Mouse (Mus musculus) CH12.LX (cell line): ENCODE data around the gene Psmd8.

Experiments
- CTCF ChIP-seq, 2 experiments: IDR thresholded peaks in 1 of 2; conservative IDR thresholded peaks in 1 of 2; 2 replicates each; pipeline ENCODE4 v1.5.1; 2011 to 2012; ENCODE audit warnings: low read depth in 2 of 2, low read length in 2 of 2, improper control_type of control experiment in 1 of 2, inconsistent platforms in 1 of 2, mild to moderate bottlenecking in 1 of 2, moderate library complexity in 1 of 2
- POLR2A ChIP-seq: IDR thresholded peaks from 2 replicates; pipeline ENCODE4 v1.6.1; 2011; ENCODE audit warnings: low read depth, mild to moderate bottlenecking, improper control_type of control experiment, low read length
- TCF12 ChIP-seq: IDR thresholded peaks from 2 replicates; pipeline ENCODE4 v1.6.1; 2014; ENCODE audit warnings: low read depth, mild to moderate bottlenecking, inconsistent platforms, low read length, improper control_type of control experiment

- TF ChIP-seq TCF12 (no peak), CTCF (conservative IDR thresholded peaks at IDR 0.05 in 1 of 2, IDR thresholded peaks at IDR 0.05 in 1 of 2; ENCODE audit: low read depth in 2 of 2, low read length in 2 of 2) (no peak), POLR2A (no peak)
These were observed 31.8 kb upstream of the Psmd8 start for GRCm38 (mm10) chr7:29212199-29212765.
